Mouse (Mus musculus) E14TG2a.4 (cell line): ENCODE measurements around the gene Izumo4.

Source experiments
- CTCF ChIP-seq: conservative IDR thresholded peaks from 2 replicates; pipeline ENCODE4 v1.5.1; 2014; ENCODE audit warnings: low read length
- NANOG ChIP-seq: IDR thresholded peaks from 2 replicates; pipeline ENCODE4 v1.6.1; 2014; ENCODE audit warnings: borderline replicate concordance, low read length, mixed read lengths
- POU5F1 ChIP-seq: IDR thresholded peaks from 2 replicates; pipeline ENCODE4 v1.6.1; 2014; ENCODE audit warnings: low read length, borderline replicate concordance

GRCm38 (mm10) chr10:80669018-80669417, 33.0 kb upstream of the Izumo4 start:
- TF ChIP-seq CTCF, result no peak
- TF ChIP-seq NANOG, result no peak
- no peak for TF ChIP-seq POU5F1
